Mouse (Mus musculus) CH12.LX (cell line): ENCODE data around the gene St8sia1.

Experiments used
- CHD2 ChIP-seq: IDR thresholded peaks from 2 replicates; pipeline ENCODE4 v1.6.1; 2011; ENCODE audit warnings: low read length, improper control_type of control experiment
- CTCF ChIP-seq, 2 experiments: IDR thresholded peaks in 1 of 2; conservative IDR thresholded peaks in 1 of 2; 2 replicates each; pipeline ENCODE4 v1.5.1; 2011 to 2012; ENCODE audit warnings: low read depth in 2 of 2, low read length in 2 of 2, improper control_type of control experiment in 1 of 2, inconsistent platforms in 1 of 2, mild to moderate bottlenecking in 1 of 2, moderate library complexity in 1 of 2
- MYC ChIP-seq: IDR thresholded peaks from 2 replicates; pipeline ENCODE4 v1.6.1; 2011; ENCODE audit warnings: low read depth, mild to moderate bottlenecking, improper control_type of control experiment, low read length
- POLR2A ChIP-seq: IDR thresholded peaks from 2 replicates; pipeline ENCODE4 v1.6.1; 2011; ENCODE audit warnings: low read depth, mild to moderate bottlenecking, improper control_type of control experiment, low read length
- TBP ChIP-seq: conservative IDR thresholded peaks from 2 replicates; pipeline ENCODE4 v1.6.1; 2011; ENCODE audit warnings: low read depth, low read length, improper control_type of control experiment
- ZKSCAN1 ChIP-seq: IDR thresholded peaks from 2 replicates; pipeline ENCODE4 v1.6.1; 2012; ENCODE audit warnings: low read depth, inconsistent platforms, low read length, improper control_type of control experiment, borderline replicate concordance
- ZNF384 ChIP-seq: IDR thresholded peaks from 2 replicates; pipeline ENCODE4 v1.6.1; 2012; ENCODE audit warnings: low read depth, low read length, improper control_type of control experiment, inconsistent platforms

GRCm38 (mm10) chr6:142831243-142831642 is 133.0 kb downstream of the St8sia1 start:
- TF ChIP-seq TBP (no peak), ZKSCAN1 (no peak), POLR2A (no peak), CTCF (conservative IDR thresholded peaks at IDR 0.05 in 1 of 2, IDR thresholded peaks at IDR 0.05 in 1 of 2; ENCODE audit: low read depth in 2 of 2, low read length in 2 of 2) (peak in 1 of 2 experiments; percentile 70; a peak in 2 of 4 replicates), ZNF384 (no peak), MYC (no peak), CHD2 (no peak)
